Mouse (Mus musculus) limb, embryonic 15.5 days (tissue): ENCODE data around the gene Dand5. TPM values are rescaled to one million over a fixed set of nuclear protein-coding genes. Genes with fewer than 3 reads are reported as not detected.
"Not testable (repeated sequence)": the region's sequence is repeated elsewhere in the genome, so short reads cannot be mapped to it uniquely, and the experiment has no call there.

Experiments
- ATAC-seq: fragments of 200-750 bp; cut with Nextera tagmentation; 2 replicates; pipeline ENCODE4 v1.8.0; 2017; ENCODE audit warnings: low read depth, moderate TSS enrichment; ENCODE audit not compliant: insufficient number of reproducible peaks, low FRiP score, low TSS enrichment
- H3K27ac ChIP-seq: fragments of 300-500 bp; sonication (generic); 2 replicates; pipeline ENCODE4 v1.5.1; 2015; ENCODE audit warnings: moderate library complexity, mild to moderate bottlenecking, inconsistent platforms
- H3K27me3 ChIP-seq: fragments of 300-500 bp; sonication (generic); 2 replicates; pipeline ENCODE4 v1.6.1; 2015; ENCODE audit warnings: inconsistent platforms
- H3K36me3 ChIP-seq: fragments of 300-500 bp; sonication (generic); 2 replicates; pipeline ENCODE4 v1.6.1; 2015; ENCODE audit warnings: inconsistent platforms
- H3K4me1 ChIP-seq: fragments of 300-500 bp; sonication (generic); 2 replicates; pipeline ENCODE4 v1.6.1; 2015; ENCODE audit warnings: inconsistent platforms
- H3K4me2 ChIP-seq: fragments of 300-500 bp; sonication (generic); 2 replicates; pipeline ENCODE4 v1.6.1; 2015; ENCODE audit warnings: mild to moderate bottlenecking, inconsistent platforms
- H3K4me3 ChIP-seq: fragments of 300-500 bp; sonication (generic); 2 replicates; pipeline ENCODE4 v1.5.1; 2015; ENCODE audit warnings: mild to moderate bottlenecking, inconsistent platforms
- H3K9ac ChIP-seq: fragments of 300-500 bp; sonication (generic); 2 replicates; pipeline ENCODE4 v1.6.1; 2015; ENCODE audit warnings: inconsistent platforms
- H3K9me3 ChIP-seq: fragments of 300-500 bp; sonication (generic); 2 replicates; pipeline ENCODE4 v1.6.1; 2016; ENCODE audit warnings: inconsistent platforms
- WGBS: fragments of 180-500 bp; shearing (Covaris S2); methylation state at CpG from one replicate; pipeline ENCODE4 v1.1.7; 2015; 5-methylcytosine and 5-hydroxymethylcytosine counted together
- polyA plus RNA-seq: library from polyadenylated mRNA; unstranded; fragments of >200 nt; fragmentation: Nextera tagmentation; extraction: Ambion mirVana; gene quantifications from 2 replicates; pipeline ENCODE4 v1.2.1, GENCODE M21; 2015

Dand5 gene
- polyA plus RNA-seq, 1 experiment from 2014 or later, result 8.0 TPM

- Histone ChIP-seq H3K4me2 (peak overlapping the region; percentile 56), H3K27ac (peak overlapping the region; percentile 96), H3K36me3 (peaks cover 44% of the 10 kb centered on the region), H3K4me1 (peaks cover 52% of the 10 kb centered on the region), H3K9ac (peak overlapping the region; percentile 97), H3K4me3 (peak overlapping the region; percentile 96), H3K9me3 (no peaks in the 10 kb centered on the region), H3K27me3 (no peaks in the 10 kb centered on the region)
- WGBS, result 59% methylated on average over 10 of the region's 10 CpGs
- no peak for ATAC-seq
Observed at GRCm38 (mm10) chr8:84832759-84833742, 10.4 kb upstream of the Dand5 start.

GRCm38 (mm10) chr8:84832034-84832717 lies 9.6 kb upstream of the Dand5 start:
- Histone ChIP-seq H3K9ac (peak overlapping the region; percentile 97), H3K4me1 (peaks cover 44% of the 10 kb centered on the region), H3K27me3 (no peaks in the 10 kb centered on the region), H3K4me3 (peak overlapping the region; percentile 96), H3K36me3 (peaks cover 35% of the 10 kb centered on the region), H3K27ac (peak overlapping the region; percentile 96), H3K9me3 (no peaks in the 10 kb centered on the region), H3K4me2 (peak overlapping the region; percentile 56)
- WGBS, result under 1% methylated on average over 58 of the region's 59 CpGs
- peak; percentile 45; the same call in 1 of the 2 replicates for ATAC-seq

- H3K4me1 ChIP-seq, result peaks cover 38% of the 10 kb centered on the region
- WGBS, result 74% methylated on average over 11 of the region's 11 CpGs
- no peaks in the 10 kb centered on the region for H3K9me3 ChIP-seq
- H3K36me3 ChIP-seq, result peaks cover 28% of the 10 kb centered on the region
- peak within 1 kb of the TSS; percentile 96 for H3K27ac ChIP-seq
- no peak for ATAC-seq
- H3K4me3 ChIP-seq, result peak within 1 kb of the TSS; percentile 96
- peak within 1 kb of the TSS; percentile 97 for H3K9ac ChIP-seq
- no peaks in the 10 kb centered on the region for H3K27me3 ChIP-seq
- H3K4me2 ChIP-seq, result peak within 1 kb of the TSS; percentile 56
Observed at GRCm38 (mm10) chr8:84831490-84831889, 8.9 kb upstream of the Dand5 start, which contains the start of gene Gadd45gip1. Gadd45gip1 (plus strand) TSS chr8:84831522.

GRCm38 (mm10) chr8:84826518-84826917 lies 3.9 kb upstream of the Dand5 start:
- not testable (repeated sequence) for ATAC-seq, H3K9me3 ChIP-seq, H3K9ac ChIP-seq, H3K4me2 ChIP-seq, H3K4me3 ChIP-seq, H3K27me3 ChIP-seq, H3K27ac ChIP-seq, H3K36me3 ChIP-seq
- 77% methylated on average over 2 of the region's 2 CpGs for WGBS
- peaks cover 12% of the 10 kb centered on the region for H3K4me1 ChIP-seq

GRCm38 (mm10) chr8:84825636-84826035 lies 3.0 kb upstream of the Dand5 start:
- H3K27ac ChIP-seq, result no peak overlapping the region
- H3K9ac ChIP-seq, result no peak overlapping the region
- 56% methylated on average over 4 of the region's 4 CpGs for WGBS
- H3K4me1 ChIP-seq, result peaks cover 11% of the 10 kb centered on the region
- no peaks in the 10 kb centered on the region for H3K9me3 ChIP-seq
- no peak overlapping the region for H3K4me2 ChIP-seq
- no peak for ATAC-seq
- H3K4me3 ChIP-seq, result no peak overlapping the region
- H3K36me3 ChIP-seq, result no peaks in the 10 kb centered on the region
- H3K27me3 ChIP-seq, result no peaks in the 10 kb centered on the region

GRCm38 (mm10) chr8:84823653-84824052 lies 1.0 kb upstream of the Dand5 start:
- no peak overlapping the region for H3K27ac ChIP-seq
- under 1% methylated on average over 18 of the region's 18 CpGs for WGBS
- peak overlapping the region; percentile 13; the same call in 1 of the 2 replicates for H3K4me3 ChIP-seq
- peak; percentile 52 for ATAC-seq
- no peaks in the 10 kb centered on the region for H3K36me3 ChIP-seq
- no peaks in the 10 kb centered on the region for H3K27me3 ChIP-seq
- no peaks in the 10 kb centered on the region for H3K9me3 ChIP-seq
- H3K4me1 ChIP-seq, result peaks cover 11% of the 10 kb centered on the region
- no peak overlapping the region for H3K9ac ChIP-seq
- H3K4me2 ChIP-seq, result peak overlapping the region; percentile 43

- H3K4me1 ChIP-seq, result peaks cover 22% of the 10 kb centered on the region
- WGBS, result 75% methylated on average over 17 of the region's 17 CpGs
- H3K4me2 ChIP-seq, result no peak overlapping the region
- H3K4me3 ChIP-seq, result no peak overlapping the region
- no peak overlapping the region for H3K9ac ChIP-seq
- ATAC-seq, result no peak
- no peak overlapping the region for H3K27ac ChIP-seq
- H3K36me3 ChIP-seq, result no peaks in the 10 kb centered on the region
- no peaks in the 10 kb centered on the region for H3K9me3 ChIP-seq
- H3K27me3 ChIP-seq, result peaks cover 4% of the 10 kb centered on the region
Observed at GRCm38 (mm10) chr8:84816117-84816516, 6.5 kb downstream of the Dand5 start.

GRCm38 (mm10) chr8:84815547-84815946 lies 7.1 kb downstream of the Dand5 start:
- Histone ChIP-seq H3K4me1 (peaks cover 28% of the 10 kb centered on the region), H3K9me3 (no peaks in the 10 kb centered on the region), H3K27ac (peak overlapping the region; percentile 24; the same call in 1 of the 2 replicates), H3K4me2 (no peak overlapping the region), H3K27me3 (peaks cover 4% of the 10 kb centered on the region), H3K4me3 (no peak overlapping the region), H3K9ac (no peak overlapping the region), H3K36me3 (no peaks in the 10 kb centered on the region)
- 10% methylated on average over 9 of the region's 9 CpGs for WGBS
- peak; percentile 76 for ATAC-seq

- Histone ChIP-seq H3K4me1 (peaks cover 32% of the 10 kb centered on the region), H3K27me3 (peaks cover 4% of the 10 kb centered on the region), H3K27ac (peak overlapping the region; percentile 24; the same call in 1 of the 2 replicates), H3K9me3 (no peaks in the 10 kb centered on the region), H3K9ac (no peak overlapping the region), H3K4me3 (no peak overlapping the region), H3K36me3 (no peaks in the 10 kb centered on the region), H3K4me2 (no peak overlapping the region)
- 44% methylated on average over 18 of the region's 19 CpGs for WGBS
- 0 out of 2 replicates have a peak, but pooled peaks have one; percentile 1 for ATAC-seq
Observed at GRCm38 (mm10) chr8:84814555-84815441, 7.8 kb downstream of the Dand5 start.

GRCm38 (mm10) chr8:84814240-84814554 lies 8.4 kb downstream of the Dand5 start:
- H3K4me1 ChIP-seq, result peaks cover 35% of the 10 kb centered on the region

GRCm38 (mm10) chr8:84813830-84814229 lies 8.8 kb downstream of the Dand5 start:
- no peak for ATAC-seq
- Histone ChIP-seq H3K9ac (no peak overlapping the region), H3K4me2 (no peak overlapping the region), H3K9me3 (no peaks in the 10 kb centered on the region), H3K36me3 (no peaks in the 10 kb centered on the region), H3K4me1 (peaks cover 37% of the 10 kb centered on the region), H3K4me3 (no peak overlapping the region), H3K27ac (no peak overlapping the region; the same call in 1 of the 2 replicates), H3K27me3 (peaks cover 4% of the 10 kb centered on the region)
- 88% methylated on average over 3 of the region's 3 CpGs for WGBS

More at GRCm38 (mm10) chr8:84814240-84814554, 8.4 kb downstream of the Dand5 start:
- no peaks in the 10 kb centered on the region for H3K9me3 ChIP-seq
- H3K27me3 ChIP-seq, result peaks cover 4% of the 10 kb centered on the region
- WGBS, result 84% methylated on average over 11 of the region's 11 CpGs
- no peak overlapping the region for H3K4me3 ChIP-seq
- no peak overlapping the region for H3K9ac ChIP-seq
- no peaks in the 10 kb centered on the region for H3K36me3 ChIP-seq
- H3K27ac ChIP-seq, result no peak overlapping the region
- ATAC-seq, result no peak
- no peak overlapping the region for H3K4me2 ChIP-seq
